Mouse (Mus musculus): Measurements from ENCODE around the gene Slc22a5. TPM values are rescaled to one million over a fixed set of nuclear protein-coding genes. Genes with fewer than 3 reads are reported as not detected.

Slc22a5 gene
- polyA plus RNA-seq, 1 experiment from 2014 or later, result 10.9 TPM

DNA sequence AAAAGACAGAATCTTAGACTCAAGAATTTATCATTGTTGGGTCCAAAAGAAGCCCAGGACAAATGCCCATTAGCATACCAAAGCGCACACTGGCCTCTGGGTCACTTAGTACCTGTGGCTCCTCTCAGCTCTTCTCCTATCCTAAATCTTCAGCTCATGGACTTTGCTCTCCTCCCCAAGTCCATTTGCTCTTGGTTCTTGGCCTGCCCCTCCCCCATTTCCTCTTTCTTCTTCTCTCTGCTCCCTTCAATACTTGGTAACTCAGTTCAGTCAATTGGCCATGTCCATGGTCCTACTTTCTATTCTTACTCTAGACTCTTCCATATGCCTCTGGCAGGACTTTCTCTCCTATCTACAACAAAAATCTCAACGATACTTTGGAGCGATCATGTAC, 69.5 kb downstream of the Slc22a5 start:
- no peak for ATAC-seq (replicated peaks)
- no peaks in the 10 kb centered on the region for H3K9me3 ChIP-seq

DNA sequence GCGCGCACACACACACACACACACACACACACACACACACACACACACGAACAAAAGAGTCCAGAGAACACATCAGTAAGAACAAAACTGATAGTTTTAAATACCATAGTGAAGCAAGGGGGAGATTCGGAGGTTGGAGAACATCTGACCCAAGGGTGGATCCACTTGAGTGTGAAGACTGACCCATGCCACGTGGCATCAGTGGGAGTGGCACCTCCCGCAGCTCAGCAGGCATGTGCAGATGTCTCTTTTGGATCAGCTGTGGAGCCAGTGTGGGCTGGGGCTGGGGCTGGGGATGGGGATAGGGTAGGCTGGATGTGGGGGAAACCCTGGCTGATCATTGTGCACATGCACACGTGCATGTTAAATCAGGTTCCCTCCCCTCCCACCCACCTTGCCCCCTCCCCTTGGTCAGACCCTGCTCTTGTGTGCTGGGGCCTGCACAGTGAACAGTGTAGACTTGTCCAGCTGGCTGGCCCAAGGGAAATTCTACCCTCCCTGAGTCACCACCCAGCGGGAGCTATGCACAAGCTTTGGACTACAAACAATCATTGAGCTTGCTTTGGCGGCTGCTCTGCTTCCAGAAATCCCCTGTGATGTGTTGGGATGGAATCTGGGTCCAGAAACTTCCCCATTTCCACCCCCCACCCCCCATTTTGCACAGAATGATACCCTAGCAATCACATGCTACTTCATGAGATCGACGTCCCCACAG, 70.1 kb downstream of the Slc22a5 start:
- no peaks in the 10 kb centered on the region for H3K4me1 ChIP-seq
- no peak for ATAC-seq (replicated peaks)
- H3K9me3 ChIP-seq, result no peaks in the 10 kb centered on the region
- no peak overlapping the region for H3K4me2 ChIP-seq (replicated peaks)
- no peaks in the 10 kb centered on the region for H3K36me3 ChIP-seq
- no peak overlapping the region for H3K27ac ChIP-seq (replicated peaks)
- WGBS, result 81% methylated on average over 11 of the region's 11 CpGs
- H3K27me3 ChIP-seq, result no peaks in the 10 kb centered on the region
- no peak overlapping the region for H3K4me3 ChIP-seq
- H3K9ac ChIP-seq (replicated peaks), result no peak overlapping the region

More for the DNA sequence above, 69.5 kb downstream of the Slc22a5 start:
- Histone ChIP-seq H3K36me3 (no peaks in the 10 kb centered on the region), H3K27me3 (no peaks in the 10 kb centered on the region), H3K9ac (replicated peaks) (no peak overlapping the region), H3K27ac (replicated peaks) (no peak overlapping the region), H3K4me1 (no peaks in the 10 kb centered on the region), H3K4me2 (replicated peaks) (no peak overlapping the region), H3K4me3 (no peak overlapping the region)
- WGBS, result 96% methylated on average over 3 of the region's 3 CpGs

DNA sequence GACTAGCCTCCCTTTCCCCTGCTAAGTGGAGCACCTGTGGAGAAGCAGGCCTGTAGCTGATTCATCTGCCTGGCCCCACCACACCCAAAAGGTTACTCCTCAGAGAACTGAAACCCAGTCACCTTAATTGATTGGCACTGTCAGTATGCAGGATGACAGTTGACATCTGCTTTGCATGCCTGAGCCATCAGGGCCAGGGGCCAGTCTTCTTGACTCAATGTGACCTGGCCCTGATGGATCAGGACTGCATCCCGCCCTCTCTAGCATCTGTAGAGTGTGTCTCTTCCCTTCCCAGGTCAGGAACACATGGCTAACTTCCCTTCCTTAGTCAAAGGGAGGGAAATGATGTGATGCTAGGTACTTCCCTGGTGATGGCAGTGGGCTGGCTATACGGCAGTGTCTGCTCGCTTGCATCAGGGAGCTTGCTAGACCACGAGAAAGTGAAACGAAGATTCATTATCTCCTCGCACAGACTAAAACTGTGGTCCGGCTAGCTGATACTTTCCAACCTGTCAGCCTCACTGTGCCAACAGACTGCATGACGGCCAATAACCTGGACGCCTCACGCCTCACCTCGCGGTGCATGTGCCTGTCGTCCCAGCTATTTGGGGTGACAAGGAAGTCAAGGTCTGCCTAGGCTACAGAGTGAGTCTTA, 70.8 kb downstream of the Slc22a5 start:
- Histone ChIP-seq H3K36me3 (no peaks in the 10 kb centered on the region), H3K27ac (replicated peaks) (no peak overlapping the region), H3K9me3 (no peaks in the 10 kb centered on the region), H3K9ac (replicated peaks) (no peak overlapping the region), H3K4me1 (no peaks in the 10 kb centered on the region), H3K27me3 (no peaks in the 10 kb centered on the region), H3K4me3 (no peak overlapping the region), H3K4me2 (replicated peaks) (no peak overlapping the region)
- ATAC-seq (replicated peaks), result no peak
- 93% methylated on average over 13 of the region's 13 CpGs for WGBS

DNA sequence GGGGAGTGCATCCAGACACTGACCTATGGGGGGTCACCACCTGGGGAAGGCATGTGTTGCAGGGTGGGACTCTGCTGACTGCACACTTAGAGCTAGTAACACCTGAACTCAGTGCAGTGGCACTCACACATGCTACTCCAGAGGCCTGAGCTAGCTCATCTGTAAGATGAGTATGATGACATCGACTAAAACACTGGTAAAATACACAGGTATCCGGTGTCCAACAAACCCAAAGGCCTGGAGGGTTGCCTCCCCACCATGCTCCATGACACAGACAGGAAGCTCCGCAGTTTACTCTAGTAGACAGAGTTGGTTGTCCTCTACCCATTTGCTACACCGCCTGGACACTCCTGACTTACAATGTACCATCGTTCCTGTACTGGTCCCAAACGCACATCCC, 71.9 kb downstream of the Slc22a5 start:
- Histone ChIP-seq H3K36me3 (no peaks in the 10 kb centered on the region), H3K4me1 (no peaks in the 10 kb centered on the region), H3K4me2 (replicated peaks) (no peak overlapping the region), H3K4me3 (no peak overlapping the region), H3K27me3 (no peaks in the 10 kb centered on the region), H3K27ac (replicated peaks) (no peak overlapping the region), H3K9ac (replicated peaks) (no peak overlapping the region), H3K9me3 (no peaks in the 10 kb centered on the region)
- ATAC-seq (replicated peaks), result no peak
- 94% methylated on average over 6 of the region's 6 CpGs for WGBS

DNA sequence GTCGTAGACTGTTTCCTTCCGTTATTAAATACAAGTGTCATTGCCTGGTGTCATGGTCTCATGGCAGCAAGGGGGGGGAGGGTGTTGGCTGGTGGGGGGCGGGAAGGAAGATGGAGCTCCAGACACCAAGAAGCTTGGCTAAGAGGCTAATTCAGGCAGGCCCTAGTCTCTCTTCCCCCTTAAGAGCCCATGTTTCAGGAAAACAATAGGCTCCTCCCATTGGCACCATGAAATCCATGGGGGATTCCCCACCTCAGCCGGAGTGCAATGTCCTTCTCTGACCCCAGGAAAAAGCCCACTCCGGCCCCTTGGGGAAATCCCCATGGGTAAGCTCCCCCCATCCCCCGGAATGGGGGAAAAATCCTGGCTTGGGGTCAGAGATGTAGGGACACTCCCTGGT, 72.7 kb downstream of the Slc22a5 start:
- Histone ChIP-seq H3K4me3 (no peak overlapping the region), H3K4me1 (no peaks in the 10 kb centered on the region), H3K4me2 (replicated peaks) (no peak overlapping the region), H3K27me3 (no peaks in the 10 kb centered on the region), H3K27ac (replicated peaks) (no peak overlapping the region), H3K9me3 (no peaks in the 10 kb centered on the region), H3K9ac (replicated peaks) (no peak overlapping the region), H3K36me3 (no peaks in the 10 kb centered on the region)
- no peak for ATAC-seq (replicated peaks)
- whole genome bisulfite sequencing, result 61% methylated on average over 6 of the region's 6 CpGs

DNA sequence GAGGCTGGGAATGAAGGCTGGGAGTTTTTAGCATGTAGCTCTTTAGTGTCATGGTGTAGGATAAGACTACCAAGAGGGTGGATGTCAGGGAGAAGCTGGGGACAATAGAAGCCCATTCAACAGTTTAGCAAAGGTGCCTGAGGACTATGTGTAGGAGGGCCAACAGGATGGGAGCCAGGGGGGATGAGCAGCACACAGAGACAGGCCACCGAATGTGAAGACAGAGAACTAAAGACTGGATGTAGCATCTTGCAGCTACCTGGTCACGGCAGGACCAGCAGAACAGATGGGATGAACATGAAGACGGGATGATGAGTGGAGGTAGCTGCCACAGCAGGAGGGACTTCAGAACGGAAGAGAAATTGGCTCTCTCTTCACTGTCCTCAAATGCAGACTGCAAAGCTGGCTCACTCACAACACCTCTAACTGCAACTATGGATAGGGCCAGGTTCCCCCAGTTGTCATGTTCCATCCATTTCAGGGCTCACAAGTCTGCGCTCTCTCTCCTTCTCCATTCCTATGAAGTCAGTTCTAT, 74.6 kb downstream of the Slc22a5 start:
- WGBS, result 93% methylated on average over 5 of the region's 5 CpGs
- no peaks in the 10 kb centered on the region for H3K36me3 ChIP-seq
- no peaks in the 10 kb centered on the region for H3K27me3 ChIP-seq
- no peak overlapping the region for H3K4me3 ChIP-seq
- H3K27ac ChIP-seq (replicated peaks), result no peak overlapping the region
- no peak for ATAC-seq (replicated peaks)
- no peaks in the 10 kb centered on the region for H3K4me1 ChIP-seq
- no peak overlapping the region for H3K9ac ChIP-seq (replicated peaks)
- H3K4me2 ChIP-seq (replicated peaks), result no peak overlapping the region
- H3K9me3 ChIP-seq, result no peaks in the 10 kb centered on the region

DNA sequence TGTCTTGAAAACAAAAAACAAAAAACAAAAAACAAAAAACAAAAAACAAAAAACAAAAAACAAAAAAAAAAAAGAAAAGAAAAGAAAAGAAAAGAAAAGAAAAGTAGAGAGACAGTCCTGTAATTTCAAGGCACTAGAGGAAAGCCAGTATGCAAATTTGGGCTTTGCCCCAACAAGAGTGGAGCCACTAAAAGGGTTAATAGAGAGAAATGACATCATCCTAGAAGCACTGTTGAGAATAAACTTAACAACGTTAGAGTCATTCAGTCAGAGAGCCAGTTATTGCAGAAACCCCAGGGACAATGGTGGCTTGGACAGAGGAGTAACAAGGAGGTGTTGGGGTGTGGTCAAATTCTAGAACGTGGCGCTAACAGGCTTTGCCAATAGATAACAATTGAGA, 76.7 kb downstream of the Slc22a5 start:
- H3K27me3 ChIP-seq, result no peaks in the 10 kb centered on the region
- H3K36me3 ChIP-seq, result no peaks in the 10 kb centered on the region
- 62% methylated on average over 3 of the region's 3 CpGs for WGBS
- H3K4me1 ChIP-seq, result no peaks in the 10 kb centered on the region
- no peak overlapping the region for H3K4me3 ChIP-seq
- ATAC-seq (replicated peaks), result no peak
- no peak overlapping the region for H3K9ac ChIP-seq (replicated peaks)
- no peak overlapping the region for H3K27ac ChIP-seq (replicated peaks)
- H3K4me2 ChIP-seq (replicated peaks), result no peak overlapping the region
- H3K9me3 ChIP-seq, result no peaks in the 10 kb centered on the region

Other genes with a start within 250 kb of the Slc22a5 start
- gene Rad50, start 184.3 kb downstream of the Slc22a5 start, polyA plus RNA-seq (2015; fragmentation: Nextera tagmentation; extraction: Ambion mirVana), result 14.0 and 15.2 TPM in 2 replicates
- not detected in 2 replicates for gene Il5, start 170.9 kb downstream of the Slc22a5 start, polyA plus RNA-seq (2015; fragmentation: Nextera tagmentation; extraction: Ambion mirVana)
- 2.9 and 3.3 TPM in 2 replicates for gene Irf1, start 121.6 kb downstream of the Slc22a5 start, polyA plus RNA-seq (2015; fragmentation: Nextera tagmentation; extraction: Ambion mirVana)
- gene Gm17334, start 118.5 kb downstream of the Slc22a5 start, polyA plus RNA-seq (2015; fragmentation: Nextera tagmentation; extraction: Ambion mirVana), result not detected in 2 replicates
- gene Gm12216, start 32.4 kb downstream of the Slc22a5 start, polyA plus RNA-seq (2015; fragmentation: Nextera tagmentation; extraction: Ambion mirVana), result 0.28 TPM in 1 of 2 replicates, not detected in the other
- gene Slc22a21, start 88.7 kb upstream of the Slc22a5 start, polyA plus RNA-seq (2015; fragmentation: Nextera tagmentation; extraction: Ambion mirVana), result 0.84 and 1.2 TPM in 2 replicates
- 1.1 and 1.2 TPM in 2 replicates for gene Slc22a4, start 136.4 kb upstream of the Slc22a5 start, polyA plus RNA-seq (2015; fragmentation: Nextera tagmentation; extraction: Ambion mirVana)
- 42.8 TPM in 2 replicates for gene Pdlim4, start 177.4 kb upstream of the Slc22a5 start, polyA plus RNA-seq (2015; fragmentation: Nextera tagmentation; extraction: Ambion mirVana)
- gene P4ha2, start 208.4 kb upstream of the Slc22a5 start, polyA plus RNA-seq (2015; fragmentation: Nextera tagmentation; extraction: Ambion mirVana), result 6.0 and 6.7 TPM in 2 replicates

All from forebrain, embryonic 15.5 days (tissue).